Mouse (Mus musculus): ENCODE data around the gene Wwc2. TPM values are rescaled to one million over a fixed set of nuclear protein-coding genes. Genes with fewer than 3 reads are reported as not detected.
A peak's percentile ranks its signal among the peaks of the same experiment; 100 is the strongest.

The Wwc2 gene
- polyA plus RNA-seq, 1 experiment from 2014 or later, result 7.7 TPM

DNA sequence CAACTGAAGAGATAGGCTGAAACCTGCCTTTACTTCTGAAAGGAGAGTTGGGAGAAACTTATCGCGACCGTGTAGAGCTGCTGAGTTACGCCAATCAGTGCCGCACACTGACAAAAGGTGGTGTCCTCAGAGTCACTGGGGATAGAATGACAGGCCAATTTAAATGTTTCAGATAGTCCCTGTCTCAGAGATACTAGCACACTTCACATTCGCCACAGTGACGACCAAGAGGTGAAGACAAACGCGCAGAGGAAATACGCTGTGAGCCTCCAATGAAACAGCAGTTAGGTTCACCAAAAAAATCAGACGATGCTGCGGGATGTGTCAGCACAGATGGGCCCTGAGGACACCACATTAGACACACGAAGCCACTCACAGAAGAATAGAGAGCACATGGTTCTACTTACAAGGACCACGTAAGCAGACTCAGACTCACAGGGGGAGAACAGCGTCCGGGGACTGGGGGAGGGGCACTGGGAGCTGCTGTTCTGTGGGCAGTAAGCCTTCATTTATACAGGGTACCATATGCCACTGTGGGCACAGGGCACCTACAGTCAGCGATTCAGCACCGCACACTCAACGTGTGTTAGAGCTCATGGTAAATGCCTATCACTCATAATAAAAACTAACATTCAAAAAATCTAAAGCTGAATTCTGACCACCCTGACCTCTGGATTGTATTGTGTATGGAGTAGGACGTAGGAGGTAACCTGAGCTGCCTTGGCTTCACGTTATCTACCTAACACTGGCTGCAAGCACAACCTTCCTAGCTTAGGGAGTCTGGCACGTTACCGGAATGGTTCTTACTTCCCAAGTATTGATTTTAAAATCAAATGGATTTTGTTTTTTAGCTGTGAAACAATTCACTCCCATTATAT, 100.5 kb downstream of the Wwc2 start:
- Histone ChIP-seq H3K27ac (0 out of 2 replicates have a peak overlapping the region, but pooled peaks have one; percentile 10), H3K4me2 (replicated peaks) (peak overlapping the region; percentile 15; the same call in 1 of the 2 replicates)

DNA sequence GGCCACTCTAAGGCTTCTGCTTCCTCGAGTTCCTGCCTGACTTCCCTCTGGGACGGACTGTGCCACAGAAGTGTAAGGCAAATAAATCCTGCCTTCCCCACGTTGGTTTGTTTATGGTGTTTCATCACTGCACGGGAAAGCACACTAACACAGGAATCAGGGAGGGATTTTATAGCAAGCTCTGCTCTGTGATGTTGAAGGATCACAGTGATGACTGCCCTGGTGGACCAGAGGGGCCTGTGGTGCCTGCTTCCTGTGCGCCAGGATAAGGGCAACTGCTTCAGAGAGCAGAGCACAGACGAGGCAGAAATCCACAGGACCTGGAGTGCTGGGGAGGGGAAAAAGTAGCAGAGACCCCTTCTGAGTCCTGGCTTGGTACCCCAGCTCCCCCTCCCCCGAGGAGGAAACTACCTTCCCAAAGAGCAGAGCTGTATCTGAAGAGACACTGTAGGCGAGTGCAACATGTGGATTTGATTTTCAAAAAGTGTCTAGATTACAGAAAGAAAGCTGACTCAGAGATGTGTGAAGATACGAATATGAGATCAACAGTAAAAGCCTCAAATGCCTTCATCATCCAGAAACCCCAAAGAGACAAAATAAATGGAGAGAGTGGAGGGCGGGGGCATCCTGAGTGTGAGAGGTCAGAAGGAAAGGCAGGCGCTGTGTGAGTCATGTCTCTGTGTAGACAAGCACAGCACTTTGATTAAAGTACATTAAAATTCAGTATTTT, 101.7 kb downstream of the Wwc2 start:
- Histone ChIP-seq H3K4me1 (replicated peaks; ENCODE audit: control insufficient read depth, insufficient read depth, low read length) (peaks cover 7% of the 10 kb centered on the region; the same call in 1 of the 2 replicates), H3K27ac (no peak overlapping the region), H3K9me3 (ENCODE audit: control insufficient read depth, low read length) (no peaks in the 10 kb centered on the region), H3K36me3 (replicated peaks; ENCODE audit: control insufficient read depth, insufficient read depth) (no peaks in the 10 kb centered on the region), H3K4me3 (replicated peaks; ENCODE audit: low read length) (no peak overlapping the region), H3K4me2 (replicated peaks) (no peak overlapping the region), H3K27me3 (ENCODE audit: control insufficient read depth, insufficient read depth, low read length) (no peaks in the 10 kb centered on the region), H3K9ac (no peak overlapping the region)
- ATAC-seq (ENCODE audit: low FRiP score) (no peak), DNase-seq (ENCODE audit: low spot score) (no peak)
- 78% methylated on average over 11 of the region's 11 CpGs for WGBS

More for the DNA sequence above, 100.5 kb downstream of the Wwc2 start:
- H3K4me1 ChIP-seq (replicated peaks; ENCODE audit: control insufficient read depth, insufficient read depth, low read length), result peaks cover 7% of the 10 kb centered on the region; the same call in 1 of the 2 replicates
- H3K4me3 ChIP-seq (replicated peaks; ENCODE audit: low read length), result no peak overlapping the region
- no peak for DNase-seq (ENCODE audit: low spot score)
- H3K9me3 ChIP-seq (ENCODE audit: control insufficient read depth, low read length), result no peaks in the 10 kb centered on the region
- peak; percentile 57; the same call in 1 of the 2 replicates for ATAC-seq (ENCODE audit: low FRiP score)
- 49% methylated on average over 23 of the region's 23 CpGs for WGBS
- no peaks in the 10 kb centered on the region for H3K36me3 ChIP-seq (replicated peaks; ENCODE audit: control insufficient read depth, insufficient read depth)
- no peak overlapping the region for H3K9ac ChIP-seq
- H3K27me3 ChIP-seq (ENCODE audit: control insufficient read depth, insufficient read depth, low read length), result no peaks in the 10 kb centered on the region

DNA sequence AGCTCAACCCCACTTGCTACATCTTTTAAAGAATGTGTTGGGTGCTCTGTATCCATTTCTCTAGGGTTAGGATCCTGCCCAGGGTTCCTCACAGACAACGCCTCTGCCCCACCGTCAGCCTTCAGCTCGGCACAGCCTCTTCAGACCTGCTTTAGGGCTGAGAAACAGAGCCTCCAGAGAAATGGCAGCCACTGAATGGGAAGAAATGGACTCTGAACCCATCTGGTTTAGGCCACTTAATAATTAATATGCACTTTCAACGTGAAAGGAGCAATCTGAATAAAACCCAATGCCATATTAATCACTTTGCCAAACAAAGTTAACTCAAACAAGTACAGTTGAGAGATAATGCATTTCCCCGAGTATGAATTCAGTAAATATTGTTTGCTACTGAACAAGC, 106.4 kb downstream of the Wwc2 start:
- DNase-seq (ENCODE audit: low spot score), result no peak
- Histone ChIP-seq H3K9ac (no peak overlapping the region), H3K27ac (no peak overlapping the region), H3K4me1 (replicated peaks; ENCODE audit: control insufficient read depth, insufficient read depth, low read length) (no peaks in the 10 kb centered on the region), H3K4me2 (replicated peaks) (no peak overlapping the region), H3K4me3 (replicated peaks; ENCODE audit: low read length) (no peak overlapping the region), H3K27me3 (ENCODE audit: control insufficient read depth, insufficient read depth, low read length) (no peaks in the 10 kb centered on the region), H3K36me3 (replicated peaks; ENCODE audit: control insufficient read depth, insufficient read depth) (no peaks in the 10 kb centered on the region), H3K9me3 (ENCODE audit: control insufficient read depth, low read length) (no peaks in the 10 kb centered on the region)
- ATAC-seq (ENCODE audit: low FRiP score), result no peak
- 82% methylated on average over 5 of the region's 5 CpGs for WGBS

DNA sequence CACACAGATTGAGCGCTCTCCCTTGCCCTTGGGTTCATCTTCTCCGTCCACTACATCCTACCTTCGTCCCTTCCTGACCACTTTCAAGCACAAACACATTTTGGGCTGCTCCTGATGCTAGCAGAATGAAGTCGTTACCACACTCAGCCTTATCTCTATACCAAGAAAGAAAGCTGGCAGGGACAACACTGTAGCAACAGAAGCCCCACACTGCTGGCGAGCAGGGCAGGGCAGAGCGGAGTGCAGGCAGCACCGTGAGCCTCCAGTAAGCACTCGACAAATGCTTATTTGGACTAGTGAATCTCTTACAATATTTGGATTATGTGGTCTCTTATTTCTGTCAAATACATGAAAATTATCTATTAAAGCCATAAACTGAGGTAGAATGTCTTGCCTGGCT, 107.0 kb downstream of the Wwc2 start:
- Histone ChIP-seq H3K9ac (no peak overlapping the region), H3K4me2 (replicated peaks) (no peak overlapping the region), H3K36me3 (replicated peaks; ENCODE audit: control insufficient read depth, insufficient read depth) (no peaks in the 10 kb centered on the region), H3K27ac (no peak overlapping the region), H3K4me3 (replicated peaks; ENCODE audit: low read length) (no peak overlapping the region), H3K4me1 (replicated peaks; ENCODE audit: control insufficient read depth, insufficient read depth, low read length) (no peaks in the 10 kb centered on the region), H3K9me3 (ENCODE audit: control insufficient read depth, low read length) (no peaks in the 10 kb centered on the region), H3K27me3 (ENCODE audit: control insufficient read depth, insufficient read depth, low read length) (no peaks in the 10 kb centered on the region)
- DNase-seq (ENCODE audit: low spot score), result no peak
- WGBS, result 96% methylated on average over 8 of the region's 8 CpGs
- no peak for ATAC-seq (ENCODE audit: low FRiP score)

DNA sequence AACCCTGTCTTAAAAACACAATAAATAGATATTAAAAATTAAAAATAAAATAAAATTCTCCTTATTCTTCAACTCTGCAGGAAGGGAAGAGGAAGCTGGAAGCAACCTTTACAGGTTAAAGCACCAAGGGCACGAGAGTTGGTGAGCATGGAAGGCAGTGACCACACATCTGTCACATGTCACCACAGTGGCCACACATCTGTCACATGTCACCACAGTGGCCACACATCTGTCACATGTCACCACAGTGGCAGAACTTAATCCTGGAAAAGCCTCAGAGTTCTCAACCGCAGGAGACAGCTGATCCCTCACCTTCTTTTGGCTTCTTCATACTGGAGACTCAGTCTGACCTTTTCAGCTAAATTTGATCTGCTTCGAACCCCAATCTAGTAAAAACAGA, 112.2 kb downstream of the Wwc2 start:
- Histone ChIP-seq H3K4me3 (replicated peaks; ENCODE audit: low read length) (no peak overlapping the region), H3K27me3 (ENCODE audit: control insufficient read depth, insufficient read depth, low read length) (no peaks in the 10 kb centered on the region), H3K27ac (no peak overlapping the region), H3K9me3 (ENCODE audit: control insufficient read depth, low read length) (no peaks in the 10 kb centered on the region), H3K4me2 (replicated peaks) (no peak overlapping the region), H3K36me3 (replicated peaks; ENCODE audit: control insufficient read depth, insufficient read depth) (no peaks in the 10 kb centered on the region), H3K9ac (no peak overlapping the region), H3K4me1 (replicated peaks; ENCODE audit: control insufficient read depth, insufficient read depth, low read length) (no peaks in the 10 kb centered on the region)
- no peak for DNase-seq (ENCODE audit: low spot score)
- 74% methylated on average over 3 of the region's 3 CpGs for WGBS
- ATAC-seq (ENCODE audit: low FRiP score), result no peak

DNA sequence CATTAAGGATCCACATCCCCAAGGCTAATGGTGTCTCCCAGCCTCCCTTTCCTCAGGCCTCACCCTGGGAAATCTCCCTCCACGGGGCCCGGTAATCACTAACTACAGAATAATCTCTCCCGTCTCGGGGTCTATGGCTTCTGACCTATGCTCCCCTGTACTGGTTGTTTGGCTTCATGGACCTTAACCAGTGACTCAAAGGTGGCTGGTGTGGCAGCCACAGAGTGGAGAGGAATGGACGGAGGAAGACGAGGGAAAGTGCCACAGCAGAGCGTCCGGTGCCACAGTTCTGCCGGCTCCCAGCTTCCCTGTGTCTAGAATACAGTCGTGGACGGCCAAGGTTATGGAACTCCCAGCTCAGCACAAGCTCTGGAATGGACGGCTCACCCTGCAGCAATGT, 114.9 kb downstream of the Wwc2 start:
- ATAC-seq (ENCODE audit: low FRiP score) (no peak), DNase-seq (ENCODE audit: low spot score) (no peak)
- no peaks in the 10 kb centered on the region for H3K36me3 ChIP-seq (replicated peaks; ENCODE audit: control insufficient read depth, insufficient read depth)
- no peaks in the 10 kb centered on the region for H3K4me1 ChIP-seq (replicated peaks; ENCODE audit: control insufficient read depth, insufficient read depth, low read length)
- no peak overlapping the region for H3K9ac ChIP-seq
- H3K9me3 ChIP-seq (ENCODE audit: control insufficient read depth, low read length), result no peaks in the 10 kb centered on the region
- H3K4me2 ChIP-seq (replicated peaks), result no peak overlapping the region
- 95% methylated on average over 12 of the region's 12 CpGs for WGBS
- H3K27me3 ChIP-seq (ENCODE audit: control insufficient read depth, insufficient read depth, low read length), result no peaks in the 10 kb centered on the region
- H3K4me3 ChIP-seq (replicated peaks; ENCODE audit: low read length), result no peak overlapping the region
- H3K27ac ChIP-seq, result no peak overlapping the region

DNA sequence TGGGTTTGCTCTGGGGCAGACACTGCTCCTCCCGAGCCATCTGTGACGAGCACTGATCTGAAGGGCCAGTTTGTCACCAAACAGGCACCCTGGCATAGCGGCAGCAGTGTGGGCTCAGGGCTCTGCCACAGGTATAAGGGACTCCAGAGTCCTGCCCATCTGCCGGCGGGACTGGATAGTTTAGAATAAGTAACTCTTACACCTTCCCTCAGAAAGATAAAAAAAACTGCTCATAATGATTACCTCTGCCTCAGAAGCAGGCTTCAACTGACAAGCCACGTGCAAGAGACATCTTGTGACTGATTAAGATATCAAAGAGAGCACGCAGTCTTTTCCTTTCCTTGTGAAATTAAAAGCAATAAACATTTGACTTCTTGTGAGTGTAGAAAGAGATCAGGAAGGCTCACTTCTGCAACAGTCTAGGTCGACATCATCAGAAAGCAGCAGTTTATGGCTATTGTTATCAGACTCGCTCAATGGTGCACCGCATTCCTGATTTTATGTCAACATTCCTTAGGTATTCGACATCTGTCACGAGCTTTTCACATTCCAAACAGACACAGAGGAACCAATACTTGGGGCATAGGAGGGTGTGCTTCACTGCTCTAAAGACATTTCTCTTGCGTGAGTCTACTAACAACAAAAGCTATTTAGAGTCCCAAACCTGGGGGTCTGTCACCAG, 116.1 kb downstream of the Wwc2 start:
- ATAC-seq (ENCODE audit: low FRiP score) (no peak), DNase-seq (ENCODE audit: low spot score) (no peak)
- no peaks in the 10 kb centered on the region for H3K9me3 ChIP-seq (ENCODE audit: control insufficient read depth, low read length)
- no peak overlapping the region for H3K27ac ChIP-seq
- H3K4me2 ChIP-seq (replicated peaks), result no peak overlapping the region
- WGBS, result 68% methylated on average over 13 of the region's 13 CpGs
- H3K9ac ChIP-seq, result no peak overlapping the region
- H3K27me3 ChIP-seq (ENCODE audit: control insufficient read depth, insufficient read depth, low read length), result no peaks in the 10 kb centered on the region
- H3K4me3 ChIP-seq (replicated peaks; ENCODE audit: low read length), result no peak overlapping the region
- no peaks in the 10 kb centered on the region for H3K36me3 ChIP-seq (replicated peaks; ENCODE audit: control insufficient read depth, insufficient read depth)
- H3K4me1 ChIP-seq (replicated peaks; ENCODE audit: control insufficient read depth, insufficient read depth, low read length), result no peaks in the 10 kb centered on the region

DNA sequence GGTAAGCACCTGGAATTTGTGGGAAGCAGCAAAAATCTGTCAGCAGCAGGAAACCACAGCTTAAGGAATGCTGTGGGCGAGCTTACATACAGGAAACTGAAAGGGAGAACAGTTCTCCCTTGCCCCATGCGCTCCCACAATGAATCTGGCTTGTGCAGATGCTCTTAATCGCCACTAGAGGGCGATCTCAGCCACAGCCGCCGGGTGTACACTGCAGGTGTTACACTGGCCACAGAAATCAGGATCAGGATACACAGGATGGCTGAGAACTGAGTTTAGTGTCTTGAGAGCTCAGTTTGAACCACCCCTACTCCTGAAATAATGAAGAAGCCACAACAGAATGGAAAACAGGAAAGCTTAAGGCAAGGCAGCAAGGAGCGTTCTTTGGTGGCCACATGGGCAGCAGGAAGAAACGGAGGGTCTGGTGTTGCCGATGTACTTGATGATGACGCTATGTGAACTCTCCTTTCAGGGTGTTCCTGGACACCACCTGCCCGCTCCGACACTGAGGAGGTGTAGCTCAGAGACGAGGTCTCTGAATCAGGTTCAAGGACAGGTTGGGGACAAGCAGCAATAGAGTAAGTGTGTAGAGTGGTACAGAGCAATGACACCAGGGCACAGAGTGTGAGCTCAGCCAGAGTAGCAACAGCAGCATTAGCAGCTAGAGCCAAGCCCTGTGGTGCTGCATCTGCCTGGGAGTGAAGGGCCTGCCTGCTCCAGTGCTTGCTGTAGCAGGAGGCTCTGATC, 118.2 kb downstream of the Wwc2 start:
- Histone ChIP-seq H3K4me3 (replicated peaks; ENCODE audit: low read length) (no peak overlapping the region), H3K4me2 (replicated peaks) (no peak overlapping the region), H3K9ac (no peak overlapping the region), H3K36me3 (replicated peaks; ENCODE audit: control insufficient read depth, insufficient read depth) (0 out of 2 replicates have a peak, but pooled peaks cover 9% of the 10 kb centered on the region), H3K9me3 (ENCODE audit: control insufficient read depth, low read length) (no peaks in the 10 kb centered on the region), H3K27ac (no peak overlapping the region), H3K4me1 (replicated peaks; ENCODE audit: control insufficient read depth, insufficient read depth, low read length) (no peaks in the 10 kb centered on the region), H3K27me3 (ENCODE audit: control insufficient read depth, insufficient read depth, low read length) (no peaks in the 10 kb centered on the region)
- 52% methylated on average over 13 of the region's 13 CpGs for WGBS
- DNase-seq (ENCODE audit: low spot score), result peak; percentile 83
- peak; percentile 72 for ATAC-seq (ENCODE audit: low FRiP score)

All from hindbrain, embryonic 14.5 days (tissue).